Mouse (Mus musculus) spleen, adult 2 months (tissue): ENCODE measurements around the gene Clip1.

Experiments used
- CTCF ChIP-seq: fragments of 200-500 bp; IDR thresholded peaks from 2 replicates; pipeline ENCODE4 v1.5.1; 2011; ENCODE audit warnings: mild to moderate bottlenecking, inconsistent platforms; ENCODE audit not compliant: insufficient read depth, insufficient read length, insufficient replicate concordance; ENCODE audit errors: extremely low read depth
- POLR2A ChIP-seq: fragments of 200-500 bp; IDR thresholded peaks from 2 replicates; pipeline ENCODE4 v1.6.1; 2011; ENCODE audit warnings: low read depth, low read length, inconsistent platforms

DNA sequence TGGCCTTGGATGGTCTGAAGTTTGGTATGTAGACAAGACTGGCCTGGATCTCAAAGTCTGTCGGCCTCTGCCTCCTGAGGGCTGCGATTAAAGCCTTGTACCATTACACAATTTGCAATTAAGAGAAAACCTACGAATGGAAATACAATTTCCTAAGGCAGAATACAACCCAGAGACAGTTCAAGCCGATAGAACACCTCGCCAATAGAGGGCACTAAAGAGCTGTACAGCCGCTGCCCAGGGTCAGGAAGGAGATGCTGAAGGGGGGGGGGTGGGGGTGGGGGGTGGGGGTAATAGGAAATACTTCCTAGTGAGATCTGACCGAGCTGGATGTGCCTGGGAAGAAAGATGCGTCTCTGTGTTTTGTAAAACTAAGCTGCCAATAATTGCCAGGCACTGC lies 57.8 kb downstream of the Clip1 start:
- TF ChIP-seq CTCF = peak; percentile 63; the same call in 1 of the 2 replicates
- no peak for TF ChIP-seq POLR2A
